Mouse (Mus musculus) CH12F3 (cell line): ENCODE results near the gene Ubap1l.

Source experiments
- in situ Hi-C: fragments of 300-500 bp; cut with MboI; formaldehyde crosslinking; loops from 2 replicates; pipeline ENCODE4 v1.14.3; 2020; ENCODE audit warnings: low sequenced_read_pairs

Gene Ubap1l

GRCm38 (mm10) chr9:65372449-65372848 lies 11.6 kb downstream of the Ubap1l start:
- in situ Hi-C loops = no loop called here

- in situ Hi-C loops = no loop called here
These were observed 13.8 kb downstream of the Ubap1l start for GRCm38 (mm10) chr9:65374468-65375162.

GRCm38 (mm10) chr9:65375163-65375934 lies 14.5 kb downstream of the Ubap1l start:
- in situ Hi-C loops = no loop called here

- in situ Hi-C loops = no loop called here
These were observed 20.3 kb downstream of the Ubap1l start for GRCm38 (mm10) chr9:65381017-65381590.

DNA sequence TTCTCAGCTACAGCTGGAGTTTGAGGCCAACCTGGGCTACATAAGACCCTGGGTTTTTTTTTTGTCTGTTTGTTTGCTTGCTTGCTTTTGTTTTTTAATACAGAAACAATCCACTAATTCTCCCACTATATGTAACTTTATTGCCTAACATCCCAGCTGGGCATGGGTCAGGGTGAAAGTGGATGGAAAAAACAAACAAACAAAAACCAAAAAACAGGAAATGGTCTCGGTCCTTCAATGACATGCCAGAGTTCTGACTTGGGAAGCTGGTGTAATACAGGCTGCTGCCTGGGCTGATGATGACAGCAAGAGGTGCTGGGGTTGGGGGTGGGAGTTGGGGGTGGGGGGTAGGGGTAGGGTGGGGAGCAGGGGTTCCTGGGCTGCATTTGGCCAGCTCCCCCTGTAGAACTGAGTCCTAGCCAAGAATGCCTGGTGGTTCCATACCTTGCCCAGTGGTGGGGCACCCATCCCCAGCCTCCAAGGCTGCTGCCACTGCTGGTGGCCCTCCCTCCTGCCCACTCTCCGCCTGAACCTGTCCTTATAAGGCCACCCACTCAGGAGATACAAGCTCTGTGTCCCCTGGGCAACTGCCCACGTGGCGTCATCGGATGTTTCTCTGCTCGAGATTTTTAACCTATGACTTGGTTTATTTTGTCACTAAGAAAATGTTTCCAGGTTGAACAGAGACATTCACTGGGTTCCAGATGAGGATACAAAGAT lies 21.4 kb downstream of the Ubap1l start:
- in situ Hi-C loops = no loop called here

DNA sequence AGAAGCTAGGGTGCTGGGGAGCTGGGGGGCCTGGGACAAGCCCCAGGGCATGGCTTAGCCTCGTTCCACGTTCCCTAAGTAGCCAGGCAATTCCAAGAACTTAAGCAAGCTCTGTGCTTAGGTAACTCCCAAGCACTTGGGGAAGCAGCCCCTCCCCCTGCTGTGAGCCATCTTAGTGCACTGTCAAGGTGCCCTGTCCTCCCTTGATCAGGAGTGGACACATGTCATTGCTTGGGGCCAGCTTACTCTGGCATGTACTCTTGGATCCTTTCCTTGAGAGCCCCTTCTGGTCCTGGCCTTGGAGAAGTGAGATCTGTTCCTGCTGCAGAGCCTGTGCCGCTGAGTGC lies 21.9 kb downstream of the Ubap1l start:
- in situ Hi-C loops = no loop called here

DNA sequence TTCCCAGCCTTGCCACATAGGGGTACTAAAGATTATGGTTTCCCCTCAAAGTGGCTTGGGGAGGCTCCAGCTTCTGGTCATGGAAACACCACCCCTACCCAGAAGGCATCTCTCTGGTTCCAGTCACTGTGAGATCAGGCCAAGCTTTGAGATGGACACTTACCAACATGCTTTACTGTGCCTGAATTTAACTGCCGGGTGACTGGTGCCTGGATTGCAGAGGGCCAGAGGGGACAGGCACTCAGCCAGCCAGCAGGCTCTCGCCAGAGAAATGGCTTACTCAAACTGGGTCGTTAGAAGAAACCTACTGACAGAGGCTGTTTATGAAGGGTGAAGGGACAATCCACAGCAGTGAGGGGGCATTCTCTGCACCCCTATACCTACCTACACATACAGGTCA lies 23.4 kb downstream of the Ubap1l start:
- in situ Hi-C loops = no loop called here

DNA sequence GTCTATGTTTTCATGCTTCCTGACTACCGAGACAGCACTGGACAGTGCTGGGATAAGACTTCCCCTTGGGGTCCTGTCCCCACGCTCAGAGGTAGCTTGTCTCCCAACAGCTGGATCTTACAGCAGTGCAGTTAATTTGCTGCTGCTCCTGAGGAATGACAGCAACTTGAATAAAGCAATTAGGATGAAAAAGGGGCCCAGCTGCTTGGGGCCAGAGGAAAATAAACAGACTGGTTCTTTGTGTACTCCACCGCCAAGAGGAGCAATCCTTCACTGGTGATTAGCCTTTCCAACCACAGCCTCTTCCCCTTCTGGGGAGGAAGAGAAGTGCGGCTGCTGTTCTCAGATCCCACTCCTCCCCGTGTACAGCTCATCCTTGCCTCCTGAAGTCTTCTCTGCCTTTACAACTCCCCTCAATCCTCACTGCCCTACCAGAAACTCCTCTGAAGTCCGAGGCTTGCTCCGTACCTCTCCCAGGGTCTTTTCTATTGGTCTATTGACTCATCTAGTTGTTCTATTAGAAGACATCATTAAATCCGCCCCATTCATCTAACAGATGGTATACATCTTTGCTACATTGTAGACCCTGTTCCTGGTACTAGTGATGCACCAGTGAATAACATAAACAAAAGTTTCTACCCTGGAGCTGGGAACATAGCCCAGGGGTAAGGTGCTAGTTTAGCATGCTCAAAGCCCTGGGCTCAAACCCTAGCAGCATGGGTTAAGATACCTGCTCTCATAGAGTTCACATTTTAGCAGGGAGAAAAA lies 25.7 kb downstream of the Ubap1l start:
- in situ Hi-C loops = no loop called here

DNA sequence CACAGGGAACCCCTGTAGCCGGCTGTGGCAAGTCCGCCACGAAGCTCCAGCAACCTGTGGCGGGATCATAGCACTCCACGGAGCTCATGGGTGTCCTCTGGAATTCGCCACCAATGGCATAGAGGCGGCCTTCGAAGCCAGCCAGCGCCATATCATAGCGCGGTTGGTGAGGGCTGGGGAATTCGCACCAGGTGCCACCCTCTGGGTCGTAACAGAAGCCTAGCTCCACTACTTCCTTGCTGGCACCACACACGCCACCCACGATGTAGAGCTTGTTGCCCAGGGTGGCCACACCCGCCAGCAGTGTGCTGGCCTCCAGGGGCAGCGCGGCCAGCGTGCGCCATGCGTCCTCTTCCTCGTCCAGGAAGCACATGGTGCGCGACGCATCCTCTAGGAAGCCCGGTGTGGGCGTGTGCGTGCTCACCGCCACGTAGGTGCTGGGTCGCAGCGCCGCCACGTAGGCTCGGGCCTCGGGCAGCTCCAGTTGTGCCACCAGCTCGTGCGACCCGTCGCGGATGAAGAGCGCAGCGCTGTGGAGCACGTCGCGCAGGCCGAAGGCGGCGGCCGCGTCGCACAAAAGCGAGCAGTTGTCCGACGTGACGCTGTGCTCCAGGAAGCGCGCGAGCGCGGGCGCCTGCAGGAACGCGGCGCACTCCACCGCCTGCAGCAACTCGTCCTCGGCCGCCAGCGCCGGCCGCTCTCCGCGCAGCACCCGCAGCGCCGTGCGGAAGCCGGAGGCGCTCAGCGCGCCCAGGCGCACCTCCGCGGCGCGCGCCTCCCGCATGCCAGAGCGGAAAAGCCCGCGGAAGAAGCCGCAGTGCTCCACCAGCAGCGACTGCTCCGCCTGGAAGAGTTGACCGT lies 30.1 kb downstream of the Ubap1l start:
- in situ Hi-C loops = no loop called here

GRCm38 (mm10) chr9:65391613-65391964 lies 30.7 kb downstream of the Ubap1l start, which contains the start of gene Kbtbd13:
Gene Kbtbd13 (minus strand): TSS chr9:65391652.
- in situ Hi-C loops = no loop called here

GRCm38 (mm10) chr9:65392638-65393364 lies 32.0 kb downstream of the Ubap1l start:
- in situ Hi-C loops = no loop called here

GRCm38 (mm10) chr9:65393606-65394005 lies 32.8 kb downstream of the Ubap1l start:
- in situ Hi-C loops = no loop called here

GRCm38 (mm10) chr9:65394360-65394759 lies 33.5 kb downstream of the Ubap1l start:
- in situ Hi-C loops = no loop called here

DNA sequence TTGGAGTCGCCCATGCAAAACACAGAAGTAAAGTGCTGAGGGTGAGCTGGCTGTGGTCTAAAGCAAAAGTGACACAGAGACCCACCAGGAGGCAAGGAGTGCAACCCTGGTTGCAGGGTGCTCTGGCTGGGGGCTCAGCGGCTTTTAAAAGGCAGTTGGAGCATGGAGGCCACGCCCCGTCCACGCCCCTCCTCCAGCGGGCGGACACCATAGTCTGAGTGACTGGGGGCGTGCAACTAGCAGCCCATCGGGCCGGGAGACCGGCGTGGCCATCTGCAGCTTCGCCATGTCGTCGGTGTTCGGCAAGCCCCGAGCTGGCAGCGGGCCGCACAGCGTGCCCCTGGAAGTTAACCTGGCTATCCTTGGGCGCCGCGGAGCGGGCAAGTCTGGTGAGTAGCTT lies 37.4 kb downstream of the Ubap1l start, which contains the start of gene Rasl12:
Gene Rasl12, plus strand, starts transcription at position 228 of the 400 bp plus-strand sequence.
- in situ Hi-C loops = no loop called here

DNA sequence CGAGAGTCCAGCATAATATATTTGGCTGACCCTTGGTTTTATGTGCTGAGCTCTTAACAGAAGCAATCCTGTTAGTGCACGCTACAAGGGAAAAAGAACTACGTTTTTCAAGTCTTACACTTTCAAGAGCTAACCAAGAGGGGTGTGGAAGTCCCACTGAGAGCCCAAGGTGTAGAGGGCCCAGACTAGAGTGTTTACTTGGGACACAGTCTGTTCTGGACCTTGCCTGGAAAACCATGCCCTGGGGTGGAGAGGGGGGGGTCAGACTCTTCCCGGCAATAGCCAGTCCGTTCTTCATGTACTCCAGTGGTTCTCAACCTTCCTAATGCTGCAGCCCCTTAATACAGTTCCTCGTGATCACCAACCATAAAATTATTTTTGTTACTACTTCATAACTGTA lies 39.1 kb downstream of the Ubap1l start:
- in situ Hi-C loops = no loop called here

- in situ Hi-C loops = no loop called here
These were observed 43.7 kb downstream of the Ubap1l start for GRCm38 (mm10) chr9:65404331-65405183.

- in situ Hi-C loops = no loop called here
These were observed 44.3 kb downstream of the Ubap1l start for GRCm38 (mm10) chr9:65405184-65405449.

DNA sequence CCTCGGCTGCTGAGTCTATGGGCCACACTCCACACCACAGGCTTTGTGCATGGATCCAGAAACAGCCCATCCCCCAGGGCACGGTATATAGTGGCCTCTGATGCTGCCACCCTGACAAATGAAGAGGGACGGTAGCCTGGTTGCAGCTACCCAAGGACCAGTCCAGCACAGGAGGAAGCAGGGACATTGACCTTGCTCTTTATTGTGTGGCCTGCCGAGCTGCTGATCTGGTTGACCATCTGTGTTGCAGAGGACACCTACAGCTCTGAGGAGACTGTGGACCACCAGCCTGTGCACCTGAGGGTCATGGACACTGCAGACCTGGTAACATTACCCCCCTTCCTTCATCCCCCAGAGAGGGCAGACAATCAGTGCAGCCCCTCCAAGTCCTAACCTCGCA lies 46.5 kb downstream of the Ubap1l start:
- in situ Hi-C loops = no loop called here
